Mouse (Mus musculus): ENCODE data around the gene Zfp984. TPM values are rescaled to one million over a fixed set of nuclear protein-coding genes. Genes with fewer than 3 reads are reported as not detected.
A peak's percentile ranks its signal among the peaks of the same experiment; 100 is the strongest.
"Not testable (repeated sequence)": the region's sequence is repeated elsewhere in the genome, so short reads cannot be mapped to it uniquely, and the experiment has no call there.

Zfp984 gene
- polyA plus RNA-seq, 1 experiment from 2014 or later, result 9.3 TPM

GRCm38 (mm10) chr4:147738636-147739369 lies 70.8 kb downstream of the Zfp984 start:
- WGBS, result 25% methylated on average over 59 of the region's 63 CpGs
- not testable (repeated sequence) for H3K36me3 ChIP-seq (ENCODE audit: control insufficient read depth, insufficient read depth, low read length); H3K9ac ChIP-seq (ENCODE audit: low read length); H3K27me3 ChIP-seq (ENCODE audit: control insufficient read depth, insufficient read depth, low read length); H3K27ac ChIP-seq (ENCODE audit: low read length); H3K9me3 ChIP-seq (replicated peaks; ENCODE audit: control insufficient read depth, low read length); H3K4me1 ChIP-seq (ENCODE audit: control insufficient read depth, insufficient read depth, low read length)
- H3K4me2 ChIP-seq (ENCODE audit: low read depth, low read length), result peak overlapping the region; percentile 42
- ATAC-seq (ENCODE audit: insufficient read depth, low FRiP score), result peak; percentile 50; the same call in 1 of the 2 replicates
- peak overlapping the region; percentile 40 for H3K4me3 ChIP-seq (replicated peaks; ENCODE audit: low read length)

Other genes starting within 250 kb of the Zfp984 start
- 2.0 and 2.6 TPM in 2 replicates for gene Zfp979, start 167.3 kb downstream of the Zfp984 start, polyA plus RNA-seq (2015; fragmentation: Nextera tagmentation; extraction: Ambion mirVana)
- gene Zfp534, start 107.2 kb downstream of the Zfp984 start, polyA plus RNA-seq (2015; fragmentation: Nextera tagmentation; extraction: Ambion mirVana), result not detected in 2 replicates
- 4.4 and 6.2 TPM in 2 replicates for gene Zfp933, start 38.6 kb upstream of the Zfp984 start, polyA plus RNA-seq (2015; fragmentation: Nextera tagmentation; extraction: Ambion mirVana)
- gene Miip, start 59.0 kb upstream of the Zfp984 start, polyA plus RNA-seq (2015; fragmentation: Nextera tagmentation; extraction: Ambion mirVana), result 35.3 and 37.4 TPM in 2 replicates
- 10.4 and 11.1 TPM in 2 replicates for gene Fv1, start 59.2 kb upstream of the Zfp984 start, polyA plus RNA-seq (2015; fragmentation: Nextera tagmentation; extraction: Ambion mirVana)
- gene Mfn2, start 94.9 kb upstream of the Zfp984 start, polyA plus RNA-seq (2015; fragmentation: Nextera tagmentation; extraction: Ambion mirVana), result 43.0 and 47.4 TPM in 2 replicates
- gene Plod1, start 127.0 kb upstream of the Zfp984 start, polyA plus RNA-seq (2015; fragmentation: Nextera tagmentation; extraction: Ambion mirVana), result 56.2 and 56.4 TPM in 2 replicates
- 5.8 and 7.5 TPM in 2 replicates for gene 2510039O18Rik, start 131.1 kb upstream of the Zfp984 start, polyA plus RNA-seq (2015; fragmentation: Nextera tagmentation; extraction: Ambion mirVana)
- not detected in 2 replicates for gene Nppb, start 176.0 kb upstream of the Zfp984 start, polyA plus RNA-seq (2015; fragmentation: Nextera tagmentation; extraction: Ambion mirVana)
- 0.18 TPM in 1 of 2 replicates, not detected in the other for gene Nppa, start 190.9 kb upstream of the Zfp984 start, polyA plus RNA-seq (2015; fragmentation: Nextera tagmentation; extraction: Ambion mirVana)
- gene Clcn6, start 229.0 kb upstream of the Zfp984 start, polyA plus RNA-seq (2015; fragmentation: Nextera tagmentation; extraction: Ambion mirVana), result 5.7 and 6.1 TPM in 2 replicates
- gene Mthfr, start 229.3 kb upstream of the Zfp984 start, polyA plus RNA-seq (2015; fragmentation: Nextera tagmentation; extraction: Ambion mirVana), result 26.0 and 26.7 TPM in 2 replicates